Mouse (Mus musculus): ENCODE data around the gene Gm11084. TPM values are rescaled to one million over a fixed set of nuclear protein-coding genes. Genes with fewer than 3 reads are reported as not detected.
"Not testable (repeated sequence)": the region's sequence is repeated elsewhere in the genome, so short reads cannot be mapped to it uniquely, and the experiment has no call there.

Gm11084 gene
- total RNA-seq (2021) = not detected
- long read RNA-seq, partial matches to known transcripts = 0 of 2 reads
- long read RNA-seq, other reads (novel, unspliced or antisense) = 2 of 2 reads

DNA sequence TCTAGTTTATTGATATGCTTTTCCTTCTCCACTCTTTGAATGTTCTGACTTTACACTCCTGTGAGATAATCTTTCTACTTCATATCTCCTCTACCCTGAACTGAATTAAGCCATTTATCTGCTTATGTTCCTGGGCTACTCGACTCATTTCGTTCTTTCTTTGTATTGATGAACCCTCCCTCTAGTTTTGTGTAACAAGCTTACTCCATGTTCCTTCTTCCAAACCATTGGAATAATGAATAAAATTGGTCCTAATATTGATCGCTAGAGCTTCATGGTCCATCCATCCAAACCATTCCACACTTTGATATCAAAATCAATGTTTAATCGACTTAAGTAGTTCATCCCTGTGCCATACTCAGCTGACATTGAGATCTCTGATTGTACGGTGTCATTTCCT, at the start of gene Gm11084:
Gene Gm11084 (minus strand): TSS at position 101 of the 400 bp plus-strand sequence.
- no peak for DNase-seq (ENCODE audit: low spot score in 2 of 2)

DNA sequence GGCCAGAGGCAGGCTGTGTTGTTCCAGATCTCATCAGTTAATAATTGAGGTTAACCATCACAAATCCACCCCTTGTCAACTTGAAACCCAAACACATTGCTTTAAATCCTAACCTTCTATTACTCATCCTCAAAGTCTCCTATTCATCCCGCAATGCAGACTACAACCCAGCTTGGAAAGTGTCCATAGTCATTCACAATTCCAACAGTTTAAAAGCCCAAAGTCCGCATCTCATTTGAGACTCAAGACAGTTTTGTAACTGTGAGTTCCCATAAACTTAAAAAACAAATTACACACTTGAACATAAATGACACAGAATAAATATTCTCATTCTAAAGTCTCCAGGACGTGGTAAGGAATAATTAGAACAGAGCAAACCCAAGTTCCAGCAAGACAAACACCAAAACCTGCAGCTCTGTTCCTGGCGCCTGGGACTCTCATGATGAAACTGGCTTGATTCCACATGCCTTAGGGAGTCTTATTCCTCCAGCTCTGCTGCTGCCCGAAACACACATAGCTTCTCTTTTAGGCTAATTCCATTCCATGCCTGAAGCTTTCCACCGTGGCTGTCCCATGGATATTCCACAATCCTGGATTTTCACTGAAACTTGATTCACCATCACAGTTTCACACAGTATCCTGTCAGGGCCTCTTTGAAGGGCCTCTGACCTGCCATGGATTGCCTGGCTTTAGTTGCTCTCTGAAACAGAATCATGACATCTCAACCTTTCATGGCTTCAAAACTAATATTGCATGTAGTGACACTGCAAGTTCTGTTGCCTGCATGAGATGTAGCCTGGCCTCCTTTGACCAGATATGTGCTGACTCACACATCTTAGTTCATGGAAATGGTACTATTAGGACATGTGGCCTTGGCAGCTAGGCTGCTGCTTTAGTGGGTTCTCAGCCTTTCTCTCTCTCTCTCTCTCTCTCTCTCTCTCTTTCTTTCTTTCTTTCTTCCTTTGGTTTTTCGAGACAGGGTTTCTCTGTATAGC, 44.8 kb upstream of the Gm11084 start:
- no peak for DNase-seq (ENCODE audit: low spot score in 2 of 2)

DNA sequence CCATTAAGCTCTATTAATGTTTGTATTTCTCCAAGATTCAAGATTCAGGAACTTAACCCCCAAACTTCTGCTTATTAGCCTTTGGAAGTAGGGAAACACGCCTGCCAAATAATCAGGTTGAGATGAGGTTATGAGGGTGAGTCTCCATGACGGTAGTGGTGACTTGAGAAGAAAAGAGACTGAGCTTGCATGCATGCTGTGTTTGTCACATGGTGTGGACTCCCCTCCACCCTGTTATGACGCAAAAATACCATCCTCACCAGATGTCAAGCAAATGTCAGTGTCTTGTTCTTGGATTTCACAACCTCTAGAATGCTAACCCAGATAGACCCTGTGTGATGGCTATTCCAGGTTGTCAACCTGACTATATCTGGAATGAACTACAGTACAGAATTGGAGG, 43.3 kb upstream of the Gm11084 start:
- no peak for DNase-seq (ENCODE audit: low spot score in 2 of 2)

DNA sequence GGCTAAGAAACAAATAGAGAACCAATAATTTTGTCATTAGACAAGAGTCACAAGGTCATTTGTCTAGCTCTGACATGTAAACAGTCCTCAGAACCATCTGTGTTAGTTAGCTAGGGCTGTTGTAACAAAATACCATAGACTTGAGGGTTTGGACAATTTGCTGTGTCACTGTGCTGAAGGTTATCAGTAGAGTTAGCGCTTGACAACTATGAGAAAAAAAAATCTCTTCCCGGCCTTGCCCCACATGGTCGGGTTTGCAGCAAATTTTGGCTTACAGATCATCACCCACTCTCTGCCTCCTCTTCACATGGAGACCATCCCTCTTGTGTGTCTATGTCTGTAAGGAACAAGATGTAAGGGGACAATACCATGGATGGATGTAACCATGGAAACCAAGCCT, 41.5 kb upstream of the Gm11084 start:
- DNase-seq (ENCODE audit: low spot score in 2 of 2) = no peak

DNA sequence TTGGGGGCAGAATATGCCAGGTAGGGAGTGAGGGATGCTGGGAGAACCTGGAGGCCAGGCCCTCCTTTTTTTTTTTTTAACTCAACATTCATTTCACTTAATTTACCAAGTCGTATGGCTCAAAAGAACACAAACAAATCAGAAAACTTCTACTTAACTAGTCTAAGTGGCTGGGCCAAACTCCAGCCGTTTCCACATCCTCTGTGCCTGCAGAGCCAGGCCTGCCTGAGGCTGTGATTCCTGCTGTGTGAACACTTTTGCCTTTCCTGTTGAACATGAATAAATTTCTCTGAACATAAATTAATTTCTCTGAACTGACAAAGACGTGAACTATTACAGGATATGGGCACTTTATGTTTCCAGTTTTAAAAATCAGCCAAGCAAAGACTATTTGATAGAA, 40.6 kb upstream of the Gm11084 start:
- DNase-seq (ENCODE audit: low spot score in 2 of 2) = no peak

DNA sequence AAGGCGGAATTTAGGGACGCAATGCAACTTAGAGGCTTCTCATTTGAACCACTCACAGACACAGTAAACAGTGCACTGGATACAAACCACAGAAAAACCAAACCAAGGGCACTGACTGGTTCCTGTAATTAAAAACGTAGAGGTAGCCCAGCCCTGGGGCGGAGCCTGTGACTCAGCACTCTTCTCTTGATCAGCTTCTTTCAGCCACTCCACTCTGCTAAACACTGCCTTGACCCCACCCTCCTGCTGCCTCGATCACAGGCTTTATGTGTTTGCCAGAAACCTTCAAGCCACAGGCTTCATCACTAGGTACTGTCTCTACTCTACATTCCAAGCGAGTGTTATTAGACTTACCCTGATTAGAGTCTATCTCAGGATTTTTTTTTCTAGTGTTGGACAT, 37.3 kb upstream of the Gm11084 start:
- DNase-seq (ENCODE audit: low spot score in 2 of 2) = no peak

DNA sequence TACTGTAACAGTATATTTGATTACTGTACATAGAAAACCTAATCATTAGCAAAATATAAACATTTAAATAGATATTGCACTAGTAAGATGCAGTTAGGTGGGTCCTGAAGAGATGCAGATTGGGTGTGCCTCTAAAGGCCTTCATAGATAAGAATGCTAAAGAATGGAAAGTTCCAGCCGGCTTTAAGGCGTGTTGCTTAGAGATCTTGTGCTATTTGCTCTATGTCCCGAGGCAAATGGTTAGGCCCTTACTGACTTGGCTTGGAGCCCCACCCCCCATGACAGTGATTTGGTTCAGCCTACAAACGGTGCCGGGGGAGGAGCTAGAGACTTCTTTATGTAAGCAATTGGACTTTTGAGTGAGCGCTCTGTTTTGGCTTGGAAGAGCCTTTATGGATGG, 34.5 kb upstream of the Gm11084 start:
- DNase-seq (ENCODE audit: low spot score in 2 of 2) = no peak

DNA sequence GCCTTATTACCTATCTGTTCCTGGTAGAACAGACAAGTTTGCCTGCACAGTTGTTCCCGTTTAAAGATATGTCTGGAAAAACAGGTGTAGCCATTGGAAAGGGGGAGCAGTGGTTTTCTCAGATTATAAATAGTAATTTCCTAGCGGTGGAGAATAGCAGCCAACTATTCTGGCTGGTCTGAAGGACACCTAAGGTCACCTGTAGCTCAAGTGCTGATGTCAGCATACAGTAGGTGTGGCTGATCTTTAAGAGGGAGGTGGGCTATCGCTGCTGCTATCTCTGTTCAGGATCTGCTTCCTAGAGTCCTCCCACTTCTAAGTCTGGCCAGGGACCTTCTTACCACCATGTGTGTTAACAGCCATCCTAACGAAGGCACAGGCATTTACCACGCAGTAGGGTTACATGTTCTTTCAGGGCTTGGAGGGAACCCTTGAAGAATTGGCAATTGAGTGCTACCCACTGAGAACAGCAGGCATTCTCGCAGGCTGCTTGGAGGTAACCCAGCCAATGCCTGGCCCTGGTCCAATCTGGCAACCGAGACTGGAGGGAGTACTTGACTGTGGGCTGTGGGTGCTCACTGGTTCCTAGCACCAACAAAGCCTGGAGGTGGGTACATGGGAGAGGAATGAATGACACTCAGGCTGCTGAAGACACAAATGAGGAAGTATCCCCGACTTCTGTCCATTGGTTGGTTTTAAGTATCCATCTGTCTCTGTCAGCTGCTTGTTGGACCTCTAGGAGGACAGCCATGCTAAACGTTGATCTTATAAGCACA, 33.0 kb upstream of the Gm11084 start:
- DNase-seq (ENCODE audit: low spot score in 2 of 2) = peak; percentile 83

DNA sequence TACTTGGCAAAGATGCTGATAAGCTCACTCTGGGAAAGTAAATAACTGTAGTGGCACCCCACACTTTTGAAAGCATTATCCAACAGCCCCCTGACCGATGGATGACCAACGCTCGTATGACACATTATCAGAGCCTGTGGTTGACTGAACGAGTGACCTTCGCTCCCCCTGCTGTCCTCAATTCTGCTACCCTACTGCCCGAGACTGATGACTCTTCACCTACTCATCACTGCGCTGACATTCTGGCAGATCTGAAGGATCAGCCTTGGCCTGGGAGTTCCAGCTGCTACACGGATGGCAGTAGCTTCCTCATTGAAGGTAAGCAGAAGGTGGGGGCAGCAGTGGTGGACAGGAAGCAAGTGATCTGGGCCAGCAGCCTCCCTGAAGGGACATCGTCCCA, 27.5 kb upstream of the Gm11084 start:
- not testable (repeated sequence) for DNase-seq (ENCODE audit: low spot score in 2 of 2)

DNA sequence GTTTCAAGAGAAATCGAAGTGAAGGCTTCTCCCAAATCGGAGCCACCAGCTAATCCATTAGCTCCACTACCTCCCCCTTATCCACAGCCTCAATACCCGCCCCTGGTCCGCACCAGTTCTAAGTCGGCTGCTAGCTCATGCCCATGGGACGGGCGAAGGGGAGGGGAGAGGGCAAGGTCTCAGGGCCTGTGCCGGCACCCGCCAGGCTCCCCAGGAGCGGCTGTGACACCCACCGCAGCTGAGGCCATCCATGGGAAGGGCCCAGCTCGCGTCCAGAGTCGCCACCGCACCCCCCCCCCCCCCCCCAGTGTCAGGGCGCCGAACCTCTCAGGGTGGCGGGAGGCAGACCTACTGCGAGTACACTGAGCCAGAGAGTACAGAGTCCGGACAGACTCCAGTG, 26.1 kb upstream of the Gm11084 start:
- DNase-seq (ENCODE audit: low spot score in 2 of 2) = no peak

DNA sequence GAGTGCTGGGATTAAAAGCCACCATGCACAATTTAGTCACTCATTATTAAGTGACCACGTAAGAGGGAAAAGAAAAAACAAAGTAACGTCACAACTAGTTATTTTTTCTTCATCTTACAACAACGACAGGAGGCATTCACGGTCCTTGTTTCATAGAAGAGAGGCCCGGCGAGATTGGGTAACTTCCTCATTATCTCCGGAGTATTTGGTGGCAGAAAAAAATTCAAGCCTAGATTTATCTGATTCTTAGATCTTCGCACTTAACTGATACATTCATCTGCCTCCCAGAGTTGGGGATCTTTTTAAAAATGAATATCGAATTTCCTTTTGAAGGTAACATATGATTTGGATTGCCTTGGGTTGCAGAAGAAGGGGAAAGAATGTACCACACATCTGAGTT, 21.0 kb upstream of the Gm11084 start:
- no peak for DNase-seq (ENCODE audit: low spot score in 2 of 2)

DNA sequence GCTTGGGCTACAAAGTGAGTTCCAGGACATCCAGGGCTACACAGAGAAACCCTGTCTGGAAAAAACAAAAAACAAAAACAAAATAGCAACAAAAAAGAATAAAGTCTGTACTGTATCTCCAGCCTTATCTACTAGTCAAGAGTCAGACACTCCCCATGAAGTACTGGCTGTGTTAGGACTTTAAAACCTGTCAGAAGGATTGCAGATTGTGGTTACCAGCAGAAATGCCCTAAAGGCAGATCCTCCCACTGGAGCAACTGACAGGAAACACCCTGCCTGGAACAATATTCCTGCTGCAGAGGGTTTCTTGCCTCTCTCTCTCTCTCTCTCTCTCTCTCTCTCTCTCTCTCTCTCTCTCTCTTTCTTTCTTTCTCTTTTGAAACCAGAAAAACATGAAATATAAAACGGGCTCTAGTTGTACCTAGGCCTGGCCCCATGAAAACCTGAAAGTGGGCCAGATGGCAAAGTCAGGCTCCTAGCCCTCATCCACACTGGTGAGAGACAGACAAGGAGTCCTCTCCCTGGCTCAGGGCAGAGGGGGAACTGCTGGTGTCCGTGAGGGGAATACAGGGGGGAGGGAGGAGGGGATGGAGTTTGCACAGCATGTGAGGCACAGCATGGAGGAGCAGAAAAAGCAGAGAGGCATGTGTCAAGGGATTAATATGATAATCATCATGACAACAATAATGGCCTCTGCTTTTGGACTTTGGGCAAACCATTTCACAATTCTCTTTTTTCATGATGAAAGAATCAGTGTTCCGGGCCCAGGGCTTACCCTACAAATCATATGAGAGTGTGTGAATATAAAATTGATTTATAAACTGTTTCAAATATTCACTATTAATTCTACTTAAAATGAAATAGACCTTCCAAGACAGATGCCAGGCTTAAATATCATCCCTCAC, 19.3 kb upstream of the Gm11084 start:
- DNase-seq (ENCODE audit: low spot score in 2 of 2) = no peak

DNA sequence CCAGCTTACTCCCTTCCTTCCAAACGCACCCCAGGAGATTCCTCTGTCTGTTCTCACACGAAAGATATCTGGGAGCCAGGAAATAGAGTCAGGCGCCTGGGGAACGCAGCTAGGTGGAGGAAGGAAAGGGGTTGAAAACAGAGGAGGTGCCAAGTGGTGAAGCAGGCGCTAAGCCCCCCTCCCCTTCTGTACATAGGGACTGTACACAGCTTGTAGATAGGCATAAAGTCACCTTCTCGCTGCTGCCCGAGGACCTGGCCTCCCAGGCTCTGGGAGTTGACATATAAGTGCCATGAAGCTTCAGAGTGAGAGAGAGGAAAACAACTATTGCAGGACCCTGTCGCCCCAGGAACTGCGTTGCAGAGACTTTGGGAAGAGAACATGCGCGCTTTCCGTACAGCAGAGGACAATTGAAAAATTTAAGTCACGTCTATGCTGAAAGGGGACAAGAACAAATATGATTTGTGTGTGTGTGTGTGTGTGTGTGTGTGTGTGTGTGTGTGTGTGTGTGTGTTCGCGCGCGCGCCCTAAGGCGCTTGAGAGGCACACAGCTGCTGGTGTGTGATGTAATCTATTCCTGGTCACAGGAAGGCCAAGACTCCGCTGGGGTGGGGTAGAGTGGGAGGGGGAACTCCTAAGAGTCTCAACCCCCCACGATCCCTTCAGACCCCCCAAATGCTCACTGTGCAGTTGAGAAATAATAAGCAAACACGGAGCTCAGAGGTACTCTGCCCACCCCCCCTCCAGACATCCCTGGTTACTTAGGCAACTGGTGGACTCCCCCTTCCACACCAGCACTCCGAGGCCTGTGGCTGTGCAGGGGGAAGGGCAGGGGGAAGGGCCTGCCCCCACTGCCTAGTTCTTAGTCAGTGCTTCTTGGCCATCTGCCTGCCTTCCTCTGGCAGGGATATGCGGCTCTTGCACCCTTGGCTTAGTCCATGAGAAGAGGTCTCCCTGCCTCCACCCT, 17.5 kb upstream of the Gm11084 start:
- peak in 1 of 2 experiments; percentile 45 for DNase-seq (ENCODE audit: low spot score in 2 of 2)

DNA sequence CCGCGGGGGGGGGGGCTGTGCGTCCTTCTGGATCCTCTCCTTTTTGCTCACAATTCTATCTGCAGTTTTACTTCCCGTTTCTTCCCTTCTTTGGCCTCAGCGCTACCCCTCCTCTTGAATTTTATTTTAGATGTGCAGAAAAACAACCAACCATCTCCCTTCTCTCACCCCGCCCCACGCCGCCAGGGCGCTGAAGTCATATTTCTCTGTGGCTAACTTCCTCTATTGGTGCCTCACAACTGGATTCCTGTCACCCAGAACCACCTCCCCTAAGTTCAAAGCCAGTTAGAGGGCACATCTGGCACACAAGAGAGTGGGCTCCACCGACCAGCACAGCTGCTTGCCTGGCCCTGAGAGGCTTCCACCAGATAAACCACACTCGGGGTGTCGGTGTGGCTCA, 16.5 kb upstream of the Gm11084 start:
- no peak for DNase-seq (ENCODE audit: low spot score in 2 of 2)

DNA sequence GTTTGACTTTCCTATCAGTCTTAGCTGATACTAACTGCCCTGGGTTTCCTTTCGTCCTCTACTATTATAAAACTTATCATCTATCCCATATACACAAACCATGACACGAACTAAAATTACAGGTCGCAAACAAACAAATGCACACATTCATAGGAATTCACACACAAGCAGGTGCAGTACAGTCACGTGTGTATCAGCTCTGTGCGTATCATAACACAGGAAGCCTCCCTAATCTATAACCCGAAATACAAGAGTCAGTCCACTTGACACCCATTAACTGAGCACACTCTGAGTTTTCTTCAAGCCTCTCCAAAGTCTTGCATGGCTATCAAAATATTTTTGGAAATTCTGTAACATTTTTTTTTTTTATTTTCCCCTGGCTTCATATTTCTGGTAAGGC, 15.9 kb upstream of the Gm11084 start:
- DNase-seq (ENCODE audit: low spot score in 2 of 2) = no peak

DNA sequence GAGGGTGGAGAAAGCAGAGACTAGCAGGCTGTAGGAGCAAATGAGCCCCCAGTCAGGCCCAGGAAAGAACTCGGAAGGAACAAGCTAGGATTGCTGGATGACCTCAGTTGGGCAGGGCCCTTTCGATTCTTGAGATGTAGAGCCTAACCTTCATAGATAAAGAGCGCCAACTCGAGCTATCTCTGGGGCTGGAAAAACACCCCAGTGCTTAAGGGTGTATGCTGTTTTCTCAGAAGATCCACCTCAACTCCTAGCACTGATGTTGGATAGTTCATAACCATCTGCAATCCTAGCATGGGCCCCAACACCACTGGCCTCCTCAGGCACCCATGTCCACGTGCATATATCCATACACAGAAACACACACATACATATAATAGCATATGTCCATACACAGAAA, 15.5 kb upstream of the Gm11084 start:
- DNase-seq (ENCODE audit: low spot score in 2 of 2) = no peak

DNA sequence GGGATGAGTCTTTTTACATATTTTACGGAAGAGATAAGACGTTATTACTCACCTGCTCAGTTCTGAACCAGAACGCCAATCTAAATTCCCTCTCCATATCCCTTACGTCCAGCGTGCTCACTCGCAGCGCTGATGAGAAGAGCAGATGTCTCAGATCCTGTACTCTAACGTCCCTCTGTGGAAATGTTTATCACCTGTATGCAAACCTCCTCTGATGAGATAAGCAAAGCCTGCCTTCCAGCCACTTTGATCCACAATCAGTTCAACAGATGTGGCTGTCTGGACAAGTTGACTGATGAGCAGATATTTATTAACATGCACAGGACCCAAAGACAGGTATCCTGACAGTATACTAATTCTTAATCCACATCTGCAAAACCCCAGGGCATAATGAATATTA, 13.7 kb upstream of the Gm11084 start:
- DNase-seq (ENCODE audit: low spot score in 2 of 2) = no peak

DNA sequence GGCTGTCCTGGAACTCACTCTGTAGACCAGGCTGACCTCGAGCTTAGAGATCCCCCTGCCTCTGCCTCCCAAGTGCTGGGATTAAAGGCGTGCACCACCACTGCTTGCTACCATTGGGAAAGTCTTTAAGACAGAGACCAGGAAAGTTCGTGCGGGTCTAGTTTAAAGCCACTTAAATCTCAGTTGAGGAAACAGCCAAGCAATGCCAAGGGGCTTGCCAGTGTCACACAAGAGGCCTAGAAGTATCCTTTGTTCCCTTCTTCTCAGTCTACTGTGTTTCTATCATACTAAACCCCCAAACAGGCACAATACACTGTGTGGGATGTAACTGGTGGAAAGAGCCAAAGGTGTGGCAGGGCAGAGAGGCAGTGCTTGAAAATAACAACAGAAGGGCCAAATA, 11.1 kb upstream of the Gm11084 start:
- no peak for DNase-seq (ENCODE audit: low spot score in 2 of 2)

DNA sequence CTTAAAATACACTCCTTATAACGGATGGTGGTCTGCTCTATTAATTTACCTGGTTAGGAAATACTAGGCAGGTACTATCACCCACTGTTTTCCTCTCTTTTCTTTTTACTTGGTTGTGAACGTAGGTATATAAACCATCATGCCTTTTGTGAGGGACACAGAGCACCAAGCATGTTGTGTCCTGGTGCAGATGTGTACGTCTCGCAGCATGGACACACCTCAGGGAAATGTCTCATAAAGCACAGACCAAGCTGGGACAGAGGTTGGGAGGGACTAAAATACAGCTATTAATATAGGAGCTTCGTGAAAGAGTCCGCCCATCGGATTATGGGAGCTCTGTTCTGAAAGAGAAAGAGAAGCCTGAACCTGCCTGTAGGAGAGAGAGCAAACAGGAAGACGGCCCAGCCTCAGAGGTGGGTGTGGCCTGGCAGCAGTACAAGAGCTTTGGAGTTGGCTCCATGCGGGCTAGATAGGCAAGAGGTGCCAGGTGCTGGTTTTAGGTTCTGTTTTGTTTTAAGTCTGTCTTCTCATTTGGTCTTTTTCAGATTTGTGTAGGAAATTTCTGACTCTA, 10.4 kb upstream of the Gm11084 start:
- no peak for DNase-seq (ENCODE audit: low spot score in 2 of 2)
